Mouse (Mus musculus) thymus, postnatal 36 days (tissue): ENCODE data around the gene Sycp1.

Source experiments
- DNase-seq, 2 experiments: peaks; one replicate each; pipeline ENCODE4 v3.0.0; 2022; ENCODE audit warnings: mixed read lengths in 2 of 2

The Sycp1 gene

DNA sequence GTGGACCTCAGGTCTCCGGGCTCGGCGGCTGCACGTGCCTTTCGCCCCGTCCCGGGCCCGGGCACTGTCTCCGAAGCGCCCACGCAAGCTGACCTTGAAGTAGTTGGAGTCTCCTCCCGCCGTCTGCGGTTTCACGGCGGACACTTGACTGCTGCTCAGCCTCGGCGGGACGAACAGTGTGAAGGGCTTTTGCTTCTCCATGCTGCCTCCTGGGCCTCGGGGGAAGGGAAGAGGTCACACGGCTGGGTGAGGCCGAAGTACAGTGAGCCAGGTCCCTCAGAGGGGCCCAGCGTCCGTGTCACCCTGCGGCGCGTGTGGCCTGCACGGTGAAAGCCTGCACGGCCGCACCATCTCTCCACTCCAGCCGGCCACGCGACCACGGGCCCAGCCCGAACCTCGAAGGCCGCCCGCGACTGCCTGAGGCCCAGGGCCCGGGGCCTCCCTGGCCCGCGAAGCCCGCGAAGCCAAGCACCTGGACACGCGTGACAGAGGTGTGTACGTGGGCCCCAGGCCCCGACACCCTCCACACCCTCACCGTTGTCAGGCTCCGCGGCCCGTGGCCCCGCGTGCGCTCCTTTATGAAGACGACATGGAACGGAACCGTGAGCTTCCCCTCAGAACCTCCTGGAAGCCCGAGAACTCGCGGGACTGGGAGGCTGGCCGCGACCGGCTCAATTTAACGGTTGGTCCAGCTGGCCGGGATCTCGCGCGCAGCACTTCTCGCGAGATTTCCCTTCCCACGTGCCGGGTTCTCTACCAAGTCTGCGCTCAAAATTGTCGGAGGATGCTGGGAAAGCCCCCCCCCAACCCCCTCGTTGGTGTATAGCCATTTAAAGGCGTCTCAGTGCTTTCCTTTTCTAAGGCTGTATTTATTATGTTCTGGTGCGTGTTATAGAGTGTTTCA lies at the start of gene Sycp1:
Sycp1 (minus strand) TSS at position 650 of the 904 bp plus-strand sequence.
- no peak for DNase-seq

DNA sequence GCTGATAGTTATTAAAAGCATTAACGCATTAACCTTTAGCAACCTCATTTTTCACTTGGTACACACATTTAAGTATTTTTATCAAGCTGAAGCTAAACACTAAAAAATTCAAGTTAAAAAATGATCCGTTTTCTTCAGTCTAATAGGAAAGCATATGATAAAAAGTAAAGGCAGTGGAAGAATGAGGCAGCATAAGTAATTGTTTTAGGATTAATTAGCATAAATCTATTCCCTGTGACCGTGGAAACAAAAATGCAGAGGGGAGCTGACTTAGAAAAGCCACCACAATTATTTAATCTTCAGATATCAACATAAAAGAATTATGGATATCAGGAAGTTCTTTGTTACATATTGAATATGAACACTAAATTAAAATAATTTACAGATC lies 44.4 kb upstream of the Sycp1 start:
- DNase-seq: no peak

DNA sequence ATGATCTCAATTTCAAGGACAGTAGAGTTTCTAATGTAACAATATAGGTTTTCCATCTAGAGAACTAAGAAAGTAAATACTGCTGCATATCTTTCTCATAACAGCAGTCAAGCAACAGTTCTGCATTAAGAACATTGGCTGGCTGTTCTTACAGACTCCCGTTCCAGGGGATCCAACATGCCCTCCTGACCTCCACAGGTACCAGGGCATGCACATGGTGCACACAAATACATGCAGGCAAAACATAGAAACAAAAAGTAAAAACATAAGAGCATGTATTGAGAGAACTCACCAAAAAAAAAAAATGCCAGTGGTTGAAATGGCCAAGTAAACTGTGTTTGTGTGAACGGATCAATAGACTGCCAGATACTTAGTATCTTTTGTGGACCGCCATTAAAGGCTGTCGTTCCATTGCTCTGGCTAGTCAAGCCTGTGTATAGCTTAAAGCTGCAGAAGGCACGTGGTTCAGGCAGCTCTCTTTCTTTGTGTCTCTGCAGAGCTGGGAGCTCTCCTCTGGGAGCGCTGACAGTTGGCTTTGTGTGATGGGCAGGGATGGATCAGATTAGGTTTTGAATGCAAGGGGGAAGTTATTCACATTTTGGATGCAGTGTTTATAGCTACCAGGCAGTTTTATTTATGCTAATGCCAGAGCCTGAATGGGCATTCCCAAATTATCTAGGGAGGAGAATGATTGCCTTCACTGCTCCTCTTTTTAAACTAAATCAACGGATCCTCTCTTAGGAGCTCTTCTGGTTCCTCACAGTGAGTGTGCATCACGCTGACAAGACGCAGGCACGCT lies 43.8 kb upstream of the Sycp1 start:
- DNase-seq: no peak

DNA sequence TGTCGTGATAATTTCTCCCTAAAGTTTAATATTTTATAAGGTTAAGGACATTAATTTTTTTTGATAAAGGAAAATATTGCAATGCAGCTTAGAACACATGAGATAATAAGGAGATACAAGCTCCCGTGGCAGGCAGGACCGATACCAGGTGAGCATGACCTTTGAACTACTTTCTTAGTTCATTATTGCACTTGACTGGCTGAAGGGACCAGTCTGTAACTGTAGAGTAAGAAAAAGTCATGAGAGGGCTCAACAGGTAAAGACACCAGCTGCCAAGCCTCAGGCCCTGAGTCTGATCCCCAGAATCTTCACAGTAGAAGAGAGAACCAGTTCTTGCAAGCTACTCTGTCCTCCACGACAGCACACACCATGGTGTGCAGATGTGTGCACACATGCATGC lies 41.0 kb upstream of the Sycp1 start:
- no peak for DNase-seq

DNA sequence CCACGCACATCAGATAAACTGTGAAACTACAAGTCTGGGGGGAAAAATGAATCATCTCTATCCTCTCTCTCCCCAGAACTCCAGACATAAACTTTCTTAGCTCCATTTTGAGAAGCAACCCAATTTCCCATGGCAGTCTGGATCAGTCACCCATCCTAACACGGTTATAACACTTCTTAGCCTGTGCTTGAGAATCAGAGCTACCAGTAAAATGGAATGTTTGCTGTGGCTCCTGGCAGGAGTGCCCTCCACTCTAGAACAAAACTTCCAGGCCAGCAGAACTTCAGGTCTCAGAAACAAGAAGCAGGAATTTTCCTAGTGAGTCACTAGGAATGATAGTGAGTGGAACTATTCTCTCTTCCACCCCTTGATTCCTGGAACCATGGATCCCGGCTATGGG lies 34.6 kb upstream of the Sycp1 start:
- no peak for DNase-seq

DNA sequence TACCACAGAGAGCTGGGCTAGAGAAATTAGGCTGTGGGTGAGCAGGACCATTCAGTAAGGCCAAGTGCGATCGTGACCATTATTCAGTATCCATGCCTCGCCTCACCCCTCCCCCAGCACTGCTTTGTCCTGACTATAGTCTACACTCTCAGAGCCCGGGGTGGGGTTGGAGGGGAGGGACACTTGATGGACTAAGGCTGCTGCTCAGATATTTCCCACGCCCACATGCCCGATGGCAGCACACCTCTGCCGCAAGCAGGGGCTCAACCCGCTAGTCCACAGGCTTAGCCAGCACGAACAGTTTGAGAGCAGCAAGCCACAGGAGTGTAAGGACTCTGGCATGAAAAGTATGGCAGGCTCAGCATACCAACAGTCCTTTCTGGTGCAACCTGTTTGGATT lies 34.2 kb upstream of the Sycp1 start:
- DNase-seq: no peak

DNA sequence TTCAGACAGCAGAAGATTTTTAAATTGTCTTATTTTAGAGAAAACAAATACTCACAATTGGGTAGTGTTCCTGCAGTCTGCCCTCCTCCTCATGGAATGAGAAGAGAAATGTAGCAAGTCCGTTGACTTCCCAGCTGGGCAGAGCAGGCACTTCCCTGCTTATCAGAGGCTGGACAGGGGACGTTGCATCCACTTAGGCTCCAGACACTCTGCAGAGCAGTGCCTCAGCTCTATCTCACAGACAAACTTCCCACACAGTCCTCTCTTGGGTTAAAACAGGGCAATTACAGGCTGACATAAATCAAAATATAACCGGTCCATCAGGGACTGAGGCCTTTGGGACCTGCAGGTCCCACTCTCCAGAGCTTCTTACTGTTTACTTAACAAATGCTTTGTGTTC lies 28.1 kb upstream of the Sycp1 start, which contains the start of gene Nr1h5:
Nr1h5 (minus strand) TSS at position 101 of the 400 bp plus-strand sequence.
- no peak for DNase-seq

DNA sequence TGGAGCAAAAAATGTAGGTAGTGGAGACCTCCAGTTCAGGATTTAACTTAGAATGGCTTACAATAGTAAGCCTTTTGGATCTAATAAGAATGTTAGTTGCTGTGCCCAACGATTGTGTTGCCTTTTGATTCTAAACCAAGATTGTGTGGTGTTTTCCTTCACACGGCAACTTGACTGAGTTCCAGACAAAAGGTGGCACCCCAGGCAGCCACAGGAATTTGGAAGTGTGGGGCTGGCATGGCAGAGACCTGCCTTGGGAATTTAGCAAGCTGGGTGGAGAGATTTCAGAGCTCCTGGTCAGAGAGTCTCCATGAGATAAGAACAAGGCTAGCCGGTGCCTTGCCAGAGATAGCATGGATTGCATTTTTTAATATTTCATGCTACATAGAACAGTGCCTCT lies 19.7 kb upstream of the Sycp1 start:
- DNase-seq: no peak

DNA sequence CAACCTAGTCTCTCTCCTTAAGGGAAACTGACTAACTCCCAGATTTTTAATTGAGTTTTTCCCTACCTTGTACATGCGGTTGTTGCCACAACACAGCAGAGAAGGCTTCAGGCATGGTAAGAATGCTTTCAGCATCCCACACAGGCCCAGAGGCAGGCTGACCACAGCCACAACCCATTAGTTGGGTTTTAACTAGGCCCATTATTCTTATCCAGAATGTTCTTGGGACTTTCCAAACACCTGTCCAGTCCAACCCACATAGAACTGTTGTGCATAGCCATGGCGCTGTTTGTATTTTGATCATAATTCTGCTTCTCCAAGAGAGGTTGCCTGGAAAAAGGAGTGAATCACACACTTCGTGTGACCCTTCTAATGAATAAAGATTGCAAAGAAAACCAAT lies 19.2 kb upstream of the Sycp1 start:
- DNase-seq: no peak

DNA sequence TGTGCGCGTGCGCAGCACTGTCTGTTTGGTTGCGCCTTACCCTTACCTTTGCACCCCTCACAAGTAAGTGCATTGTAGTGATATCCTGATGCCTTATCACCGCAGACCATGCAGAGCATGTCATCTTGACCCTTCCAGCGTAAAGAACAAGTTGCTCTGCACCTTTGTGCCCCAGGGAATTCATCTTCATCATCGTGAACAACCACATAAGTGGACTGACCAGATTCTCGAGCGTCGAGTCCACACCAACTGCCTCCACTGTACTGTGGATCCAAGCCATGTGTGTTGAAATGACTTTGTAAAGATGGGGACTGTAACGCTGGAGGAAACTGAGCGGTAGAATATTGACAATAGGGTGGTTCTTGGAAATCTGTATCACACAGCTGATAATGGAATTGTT lies 18.6 kb upstream of the Sycp1 start:
- no peak for DNase-seq

DNA sequence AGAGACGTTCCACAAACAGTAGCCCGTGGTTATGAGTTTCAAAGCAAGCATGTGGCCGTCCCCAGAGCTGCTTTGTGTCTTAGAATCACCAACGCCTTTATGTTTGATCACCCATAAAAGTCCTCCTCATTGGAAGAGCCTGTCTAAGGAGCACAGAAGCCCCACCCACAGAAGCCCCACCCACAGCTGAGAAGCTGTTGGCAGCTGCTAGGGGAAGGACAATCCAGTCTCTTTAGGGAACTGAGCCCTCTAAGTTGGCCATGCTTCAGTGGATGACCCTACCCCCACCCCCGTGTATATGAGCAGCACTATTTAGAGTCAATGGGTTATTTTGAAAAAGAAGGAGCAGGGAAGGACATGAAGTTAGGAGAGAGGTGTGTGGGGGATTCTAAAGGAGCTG lies 11.0 kb upstream of the Sycp1 start:
- DNase-seq: no peak

DNA sequence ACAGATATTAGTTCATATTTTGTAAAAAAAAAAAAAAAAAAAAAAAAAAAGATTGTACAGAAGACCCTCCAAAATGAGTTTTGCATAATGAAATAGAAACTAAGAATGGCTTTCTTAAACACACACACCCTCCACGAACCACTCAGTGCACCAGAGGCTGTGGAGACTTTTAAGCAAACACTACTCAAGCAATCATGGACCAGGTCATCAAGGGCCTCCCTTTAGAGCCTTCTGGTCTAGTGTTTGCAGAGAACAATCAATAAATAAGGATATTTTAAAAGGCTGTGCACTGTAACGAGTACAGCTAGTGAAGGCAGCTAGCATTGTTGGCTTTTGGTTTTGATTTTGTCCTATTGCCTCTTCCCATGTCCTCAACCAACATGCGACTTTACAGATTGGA lies 10.4 kb upstream of the Sycp1 start:
- DNase-seq: no peak

DNA sequence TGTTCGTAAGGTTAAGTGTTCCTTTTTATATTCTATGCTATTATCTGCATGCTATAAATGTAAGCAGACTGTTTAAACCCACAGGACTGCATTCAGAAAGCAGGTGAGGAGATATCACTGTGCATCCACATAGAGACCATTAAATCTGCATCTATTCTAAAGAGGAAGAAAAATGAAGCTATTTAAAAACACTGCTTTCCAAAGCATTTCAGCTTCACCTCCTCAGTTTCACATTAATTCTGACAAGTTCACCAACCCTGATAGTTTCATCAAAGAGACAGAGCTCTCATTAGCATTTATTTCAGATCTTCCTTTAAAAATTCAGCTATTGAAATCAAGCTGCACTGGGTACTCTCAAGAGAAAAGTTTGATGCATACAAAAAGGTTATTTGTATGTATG lies 2.2 kb upstream of the Sycp1 start:
- no peak for DNase-seq

DNA sequence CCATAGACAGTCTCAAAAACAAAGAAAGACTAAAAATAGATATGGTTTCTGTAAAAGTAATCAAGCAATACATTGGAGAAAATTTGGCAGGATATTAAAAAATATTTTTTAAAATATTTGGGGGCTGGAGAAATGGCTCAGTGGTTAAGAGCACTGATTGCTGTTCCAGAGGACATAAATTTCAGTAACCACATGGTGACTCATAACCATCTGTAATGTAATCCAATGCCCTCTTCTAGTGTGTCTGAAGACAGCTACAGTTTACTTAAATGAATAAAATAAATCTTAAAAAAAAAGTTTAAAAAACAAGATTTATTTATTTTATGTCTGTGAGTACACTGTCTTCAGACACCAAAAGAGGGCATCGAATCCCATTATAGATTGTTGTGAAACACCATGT lies 36.8 kb downstream of the Sycp1 start:
- no peak for DNase-seq

DNA sequence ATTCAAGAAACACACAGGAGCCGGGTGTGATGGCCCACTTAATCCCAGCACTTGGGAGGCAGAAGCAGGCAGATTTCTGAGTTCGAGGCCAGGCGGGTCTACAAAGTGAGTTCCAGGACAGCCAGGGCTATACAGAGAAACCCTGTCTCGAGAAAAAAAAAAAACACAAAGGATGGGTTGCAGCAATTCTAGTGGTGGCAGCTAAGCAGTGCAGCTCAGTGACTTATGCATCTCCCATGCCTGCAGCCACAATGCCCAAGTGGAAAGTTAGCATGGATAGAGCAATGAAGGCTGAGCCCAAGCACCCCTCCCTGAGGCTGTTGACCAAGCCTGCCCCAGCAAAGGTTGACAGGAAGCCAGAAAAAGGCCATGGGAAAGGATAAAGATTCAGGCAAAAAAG lies 55.4 kb downstream of the Sycp1 start:
- no peak for DNase-seq

DNA sequence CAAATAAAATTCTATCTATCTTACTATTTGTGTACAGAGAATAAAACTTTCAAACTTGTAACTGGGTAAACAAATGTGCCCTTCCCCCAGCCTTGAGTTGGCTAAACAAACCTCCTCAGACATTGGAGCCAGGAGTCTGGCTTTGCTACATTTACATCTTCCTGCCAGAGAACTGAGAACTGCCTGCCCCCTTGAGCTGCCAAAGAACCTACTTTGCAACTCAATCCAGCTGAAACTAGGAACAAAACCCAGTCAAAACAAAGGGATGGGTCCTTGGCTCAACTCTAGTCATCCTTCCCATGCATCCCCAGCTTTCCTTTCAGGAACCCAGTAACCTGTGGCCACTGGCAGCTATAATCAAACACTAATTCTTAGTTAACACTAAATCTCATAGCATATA lies 87.2 kb downstream of the Sycp1 start:
- no peak for DNase-seq

DNA sequence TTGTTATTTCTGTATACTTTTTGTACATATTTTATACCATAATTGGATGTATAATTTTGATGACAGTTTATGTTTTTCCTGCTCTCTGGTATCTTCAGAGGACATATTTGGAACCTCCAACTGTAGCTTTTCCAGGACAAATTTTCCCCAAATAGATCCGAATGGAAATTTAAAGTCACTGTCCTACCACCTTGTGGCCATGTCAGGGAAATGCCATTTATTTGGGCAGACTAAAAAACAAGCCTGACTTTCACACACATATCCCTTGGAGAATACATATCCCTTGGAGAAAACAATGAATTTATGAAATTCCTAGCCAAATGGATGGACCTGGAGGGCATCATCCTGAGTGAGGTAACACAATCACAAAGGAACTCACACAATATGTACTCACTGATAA lies 93.5 kb downstream of the Sycp1 start:
- DNase-seq: no peak

DNA sequence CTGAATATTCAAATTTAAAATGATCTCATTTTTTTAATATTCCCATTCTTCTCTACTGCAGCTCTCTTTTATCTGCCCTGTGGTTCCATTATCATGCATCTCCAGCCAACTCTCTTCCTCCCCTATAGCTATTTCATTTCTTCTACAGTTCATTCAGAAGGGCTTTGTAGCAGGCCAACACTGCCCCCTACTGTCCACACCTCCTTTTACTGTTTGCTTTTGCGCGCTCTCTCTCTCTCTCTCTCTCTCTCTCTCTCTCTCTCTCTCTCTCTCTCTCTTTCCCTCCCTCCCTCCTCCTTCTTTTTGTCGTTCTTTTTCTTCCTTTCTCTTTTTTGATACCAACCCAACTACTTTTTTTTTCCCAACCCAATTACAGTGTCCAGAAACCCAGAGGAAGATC lies 132.0 kb downstream of the Sycp1 start:
- DNase-seq: peak; percentile 75 to 82

DNA sequence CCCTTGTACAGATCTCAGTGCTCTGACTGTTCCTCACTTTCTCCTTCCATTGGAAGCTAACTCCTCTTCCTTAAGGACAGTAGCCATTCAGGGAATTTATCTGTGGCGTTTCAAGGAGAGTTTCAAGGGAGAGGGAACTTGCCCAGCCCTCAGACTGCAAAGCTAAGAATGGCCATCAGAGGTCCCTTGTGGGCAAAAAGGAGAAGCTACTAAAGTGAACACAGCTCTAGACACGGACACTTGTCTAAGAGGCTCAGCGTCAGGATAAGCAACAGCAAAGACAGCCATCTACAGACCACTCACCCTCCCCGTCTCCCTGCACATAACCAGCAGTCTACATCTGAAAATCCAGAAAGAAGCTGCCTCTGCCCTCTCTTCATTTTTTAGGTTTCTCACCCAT lies 148.5 kb downstream of the Sycp1 start:
- DNase-seq: no peak

DNA sequence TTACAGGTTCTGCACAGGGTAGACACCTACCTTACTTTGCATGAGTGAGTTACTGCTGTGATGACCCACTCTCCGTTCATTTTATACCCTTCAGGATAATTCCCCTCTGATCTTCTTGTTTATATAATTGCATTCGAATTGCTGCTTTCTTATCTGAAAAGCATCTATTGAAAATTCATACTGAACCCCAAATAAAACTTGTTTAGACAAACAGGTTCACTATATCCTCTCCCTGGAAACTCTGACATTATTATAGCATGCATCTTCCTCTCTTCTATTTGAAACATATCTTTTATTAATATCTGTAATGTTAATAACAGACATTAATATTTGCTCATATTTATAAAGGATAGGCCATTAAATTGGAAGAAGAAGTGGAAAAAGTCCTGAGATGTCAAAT lies 153.3 kb downstream of the Sycp1 start, which contains the start of gene Tshb:
Tshb (minus strand) TSS at position 101 of the 400 bp plus-strand sequence.
- DNase-seq: no peak

DNA sequence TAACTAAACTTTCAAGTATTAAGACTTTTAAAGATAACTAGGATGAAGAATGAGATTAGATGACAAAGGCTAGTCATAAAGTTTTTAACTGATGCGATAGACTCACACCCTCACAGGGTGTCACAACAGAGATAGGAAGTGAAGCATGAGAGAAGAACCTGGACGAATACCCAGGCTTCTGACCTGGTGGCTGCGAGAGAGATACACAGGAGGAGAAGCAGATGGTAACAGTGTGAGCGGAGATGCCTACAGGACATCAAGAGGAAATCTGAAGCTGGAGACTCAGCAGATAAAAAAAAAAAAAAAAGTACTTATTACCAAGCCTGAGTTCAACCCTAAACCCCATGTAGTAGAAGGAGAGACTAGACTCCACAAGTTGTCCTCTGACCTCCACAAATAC lies 162.9 kb downstream of the Sycp1 start:
- DNase-seq: no peak
